Mouse (Mus musculus): ENCODE results near the gene Frmd5.

- TF ChIP-seq CTCF (IDR thresholded peaks at IDR 0.05; ENCODE audit: low read depth) (no peak), EP300 (IDR thresholded peaks at IDR 0.05; ENCODE audit: low read depth) (no peak)
These were observed 97.8 kb downstream of the Frmd5 start for GRCm38 (mm10) chr2:121709096-121709495.
